Mouse (Mus musculus) right cerebral cortex, adult 2 months (tissue): ENCODE measurements around the gene Hmx2.

Source experiments
- DNase-seq, 2 experiments: peaks; one replicate each; pipeline ENCODE4 v3.0.0; 2021 to 2022; ENCODE audit warnings: low spot score in 2 of 2

The Hmx2 gene

DNA sequence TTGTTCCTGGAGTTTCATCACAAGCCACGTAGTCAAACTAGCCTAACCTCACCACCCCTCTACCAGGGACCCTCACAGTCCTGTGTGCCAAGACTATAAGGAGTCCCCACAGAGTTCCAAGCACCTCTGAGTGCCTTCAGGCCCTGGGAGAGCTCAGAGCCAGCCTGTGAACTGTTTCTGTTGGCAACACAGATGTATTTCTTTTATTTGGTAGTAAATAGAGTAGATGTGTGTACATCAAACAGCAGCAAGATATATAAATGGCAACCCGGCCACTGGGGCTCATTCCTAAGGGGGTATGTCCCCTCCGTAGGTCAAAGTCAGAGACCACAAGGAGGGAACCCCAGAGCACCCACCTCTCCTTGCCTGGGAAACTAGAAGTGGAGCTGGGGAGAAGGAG, at the start of gene Hmx2:
Hmx2 (plus strand) TSS at position 301 of the 400 bp plus-strand sequence.
- no peak for DNase-seq

DNA sequence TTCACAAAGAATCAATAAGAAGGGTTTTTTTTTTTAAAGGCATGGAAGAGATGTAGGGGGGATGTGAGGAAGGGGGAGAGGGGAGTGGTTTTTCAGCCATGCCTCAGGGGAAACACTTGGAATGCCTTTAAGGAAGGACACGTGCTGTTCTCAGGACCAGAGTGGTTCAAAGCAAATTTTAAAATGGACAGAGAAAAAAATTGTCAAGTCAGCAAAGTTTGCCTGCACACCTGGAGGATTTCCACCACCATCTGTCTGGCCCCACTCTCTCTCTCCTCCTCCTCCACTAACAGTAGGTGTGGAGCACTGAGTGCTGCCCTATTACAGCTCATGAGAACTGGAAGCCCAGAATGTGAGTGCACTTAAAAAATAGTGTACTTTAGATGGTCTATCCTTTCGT, 44.8 kb upstream of the Hmx2 start:
- DNase-seq = no peak

DNA sequence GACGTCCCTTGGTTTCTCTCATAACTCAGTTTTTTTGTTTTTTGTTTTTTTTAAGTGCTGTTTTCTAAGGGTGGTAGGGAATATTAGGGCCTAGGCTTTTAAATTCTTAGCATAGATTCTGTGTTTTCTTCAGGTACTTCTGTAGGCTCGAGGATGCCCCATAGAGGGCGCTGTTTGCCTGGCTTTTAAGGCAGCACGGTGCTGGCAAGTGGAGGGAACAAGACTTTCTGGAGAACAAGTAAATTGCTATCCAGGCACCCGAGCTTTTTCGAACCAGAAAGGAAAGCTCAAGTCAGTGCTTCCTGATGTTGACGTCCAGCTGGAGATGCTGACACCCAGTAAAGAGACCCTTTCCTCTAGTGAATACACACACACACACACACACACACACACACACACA, 8.6 kb upstream of the Hmx2 start:
- peak; percentile 88 for DNase-seq

DNA sequence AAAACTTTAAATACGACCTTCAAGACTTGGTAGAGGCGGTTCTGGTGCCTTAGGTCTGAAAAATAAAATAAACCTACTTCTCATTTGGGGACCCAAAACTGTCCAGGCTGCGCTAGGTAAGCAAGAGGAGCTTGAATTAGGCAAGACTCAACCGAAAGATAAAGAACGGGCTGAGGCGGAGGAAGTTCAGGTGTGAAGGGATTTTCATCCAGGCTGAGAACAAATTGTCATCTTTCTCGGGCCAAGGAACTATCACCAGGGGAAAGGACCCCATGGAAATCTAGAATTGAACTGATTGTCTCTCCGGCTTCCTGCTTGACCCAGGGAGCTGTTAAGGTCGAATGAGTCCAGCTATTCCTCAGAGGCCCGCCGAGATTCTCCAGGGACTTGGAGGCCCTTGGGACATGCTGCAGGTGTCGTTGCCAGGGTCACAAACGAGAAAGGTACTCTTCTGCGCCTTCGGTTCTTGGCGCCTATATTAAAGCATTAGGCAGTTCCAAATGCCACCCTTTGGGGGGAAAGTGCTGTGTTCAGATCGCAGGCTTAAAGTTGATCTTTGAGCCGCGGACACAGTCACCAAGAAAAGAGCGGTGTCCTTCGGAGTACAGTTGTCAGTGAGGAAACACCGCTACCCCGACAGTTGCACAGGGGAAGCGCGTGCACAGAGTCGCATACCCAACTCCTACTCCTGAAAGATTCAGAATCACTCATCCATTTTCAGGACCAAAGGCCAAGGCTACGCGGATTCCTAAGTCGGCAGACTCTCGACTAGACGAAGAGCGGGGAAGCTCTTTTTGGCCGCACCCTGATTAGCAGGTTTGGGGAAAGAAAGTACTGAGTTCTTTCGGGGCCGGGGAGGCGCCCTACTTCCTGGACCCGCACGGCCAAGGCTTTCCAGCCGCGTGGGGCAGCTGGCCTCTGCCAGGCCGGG, 7.1 kb upstream of the Hmx2 start:
- DNase-seq = no peak

DNA sequence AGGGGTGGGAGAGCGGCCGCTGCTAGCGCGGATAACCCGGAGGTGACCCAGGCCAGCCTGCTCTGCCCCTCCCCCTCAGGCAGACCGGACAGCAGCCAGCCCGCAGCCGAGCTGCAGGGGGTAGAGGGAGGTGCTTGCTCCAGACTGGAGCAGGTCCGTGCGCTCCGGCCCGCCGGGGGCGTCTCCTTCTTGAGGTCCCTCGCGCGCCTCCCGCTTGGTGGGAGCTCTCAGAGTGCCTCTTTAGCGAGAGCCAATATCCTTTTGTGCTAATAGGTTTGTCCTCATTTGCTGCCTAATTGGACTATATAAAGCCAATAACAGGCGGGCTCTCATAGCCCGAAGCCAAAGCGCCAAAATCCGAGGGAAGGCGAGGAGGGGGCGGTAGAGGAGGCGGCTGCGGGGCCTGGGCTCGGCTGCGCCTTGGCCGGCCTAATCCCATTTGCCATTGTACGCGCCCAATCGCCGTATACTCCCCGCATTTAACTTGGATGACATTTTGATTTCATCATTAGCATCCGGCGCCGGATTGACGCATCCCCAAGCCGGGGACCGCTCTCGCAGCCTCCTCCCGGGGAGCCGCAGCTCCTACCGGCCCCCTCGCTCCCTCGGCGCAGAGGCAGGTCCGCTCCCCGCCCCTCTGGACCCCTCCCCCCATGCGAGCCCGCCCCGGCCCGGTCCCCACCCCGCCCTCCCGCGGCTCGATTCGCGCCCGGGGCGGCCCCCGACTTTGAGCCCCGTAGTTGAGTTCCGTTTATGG, 6.3 kb upstream of the Hmx2 start, which contains the start of gene Hmx3:
Hmx3 (plus strand) TSS at position 753 of the 757 bp plus-strand sequence.
- no peak for DNase-seq

DNA sequence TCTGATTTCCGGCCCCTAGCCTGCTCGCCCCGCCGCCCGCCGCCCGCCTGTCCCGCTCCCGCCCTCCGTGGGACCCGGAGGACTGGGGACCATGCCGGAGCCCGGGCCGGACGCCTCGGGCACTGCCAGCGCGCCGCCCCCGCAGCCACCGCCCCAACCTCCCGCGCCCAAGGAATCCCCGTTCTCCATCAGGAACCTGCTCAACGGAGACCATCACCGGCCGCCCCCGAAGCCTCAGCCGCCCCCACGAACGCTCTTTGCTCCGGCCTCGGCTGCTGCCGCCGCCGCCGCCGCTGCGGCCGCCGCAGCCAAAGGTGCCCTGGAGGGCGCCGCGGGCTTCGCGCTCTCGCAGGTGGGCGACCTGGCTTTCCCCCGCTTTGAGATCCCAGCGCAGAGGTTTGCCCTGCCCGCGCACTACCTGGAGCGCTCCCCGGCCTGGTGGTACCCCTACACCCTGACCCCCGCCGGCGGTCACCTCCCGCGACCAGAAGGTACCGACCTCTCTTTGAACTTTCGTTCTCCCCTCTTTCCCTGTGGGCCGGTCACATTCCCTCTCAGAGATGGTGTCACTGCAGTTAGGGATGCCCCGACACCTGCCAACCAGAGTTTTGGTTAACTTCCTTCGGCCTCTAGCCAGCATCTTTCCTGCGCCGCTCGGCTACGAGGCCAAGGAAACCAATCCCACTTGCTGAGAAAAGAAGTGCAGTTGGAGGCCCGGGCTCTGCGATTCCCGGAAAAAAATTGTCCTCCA, 5.5 kb upstream of the Hmx2 start:
- DNase-seq = no peak

DNA sequence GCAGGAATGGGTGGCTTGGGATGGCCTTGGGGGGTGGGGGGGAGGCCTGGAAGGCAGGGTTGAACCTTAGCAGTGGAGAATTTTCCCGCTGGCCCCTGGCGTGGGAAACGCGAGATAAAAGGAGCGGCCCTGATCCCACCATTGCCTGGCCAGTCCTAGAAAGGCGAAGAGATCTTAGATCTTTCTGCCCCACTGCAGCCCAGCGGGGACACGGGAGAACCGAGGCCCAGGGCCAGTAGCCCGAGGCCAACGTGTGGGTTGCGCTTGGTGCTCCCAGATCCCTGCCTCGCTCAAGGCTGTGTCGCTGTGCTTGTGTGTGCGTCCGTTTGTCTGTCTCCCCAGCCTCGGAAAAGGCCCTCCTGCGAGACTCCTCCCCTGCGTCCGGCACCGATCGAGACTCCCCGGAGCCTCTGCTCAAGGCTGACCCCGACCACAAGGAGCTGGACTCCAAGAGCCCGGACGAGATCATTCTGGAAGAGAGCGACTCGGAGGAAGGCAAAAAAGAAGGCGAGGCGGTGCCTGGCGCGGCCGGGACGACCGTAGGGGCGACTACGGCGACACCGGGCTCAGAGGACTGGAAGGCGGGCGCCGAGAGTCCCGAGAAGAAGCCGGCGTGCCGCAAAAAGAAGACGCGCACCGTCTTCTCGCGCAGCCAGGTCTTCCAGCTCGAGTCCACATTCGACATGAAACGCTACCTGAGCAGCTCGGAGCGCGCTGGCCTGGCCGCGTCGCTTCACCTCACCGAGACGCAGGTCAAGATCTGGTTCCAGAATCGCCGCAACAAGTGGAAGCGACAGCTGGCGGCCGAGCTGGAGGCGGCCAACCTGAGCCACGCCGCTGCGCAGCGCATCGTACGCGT, 4.7 kb upstream of the Hmx2 start:
- DNase-seq = no peak

DNA sequence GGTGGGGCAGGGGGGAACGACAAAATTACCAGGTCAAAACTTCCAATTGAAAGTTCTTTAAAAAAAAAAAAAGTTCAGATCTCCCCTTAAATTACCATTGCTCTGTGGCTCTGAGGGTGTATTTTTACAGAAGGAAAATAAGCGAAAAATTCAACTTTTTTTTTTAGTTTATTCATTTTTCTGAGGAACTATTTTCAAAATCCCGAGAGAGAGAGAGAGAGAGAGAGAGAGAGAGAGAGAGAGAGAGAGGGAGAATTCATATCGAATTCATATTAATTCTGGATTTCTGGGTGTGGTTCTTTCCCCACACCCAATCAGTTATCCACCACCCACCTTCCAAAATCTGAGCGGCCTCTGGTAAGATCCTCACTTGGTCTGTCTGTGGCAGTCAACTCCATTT, 3.7 kb upstream of the Hmx2 start:
- no peak for DNase-seq

DNA sequence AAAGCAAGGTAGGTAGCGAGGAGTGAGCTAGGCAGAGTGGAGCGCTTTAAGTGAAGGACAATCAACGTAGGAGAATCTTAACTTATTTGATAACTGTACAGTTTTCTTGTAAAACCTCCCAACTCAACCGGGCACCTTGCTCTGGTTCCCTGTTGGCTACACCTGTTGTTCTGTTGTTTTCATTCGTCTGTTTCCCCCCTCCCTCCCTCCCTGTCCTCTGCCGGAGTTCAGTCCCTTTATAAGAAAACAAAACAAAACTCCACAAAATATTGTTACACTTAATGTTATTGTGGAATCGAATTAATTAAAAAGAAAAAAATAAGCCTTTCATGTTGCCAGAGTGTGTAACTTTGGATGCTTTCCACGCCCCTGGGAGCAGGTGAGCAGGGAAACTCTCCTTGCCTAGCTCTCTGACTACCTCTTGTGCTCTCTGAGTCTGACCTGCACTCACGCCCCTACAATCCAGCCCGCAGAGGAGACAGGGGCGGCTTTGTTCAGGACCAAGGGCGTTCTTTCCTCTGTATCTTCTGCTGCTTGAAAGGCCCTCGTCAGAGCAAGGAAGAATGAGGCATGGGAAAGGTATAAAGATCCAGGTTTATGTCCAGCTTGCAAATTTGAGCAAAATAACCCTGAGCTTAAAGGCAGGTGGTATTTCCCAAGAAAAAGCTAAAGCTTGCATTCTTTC, 2.7 kb upstream of the Hmx2 start:
- no peak for DNase-seq

DNA sequence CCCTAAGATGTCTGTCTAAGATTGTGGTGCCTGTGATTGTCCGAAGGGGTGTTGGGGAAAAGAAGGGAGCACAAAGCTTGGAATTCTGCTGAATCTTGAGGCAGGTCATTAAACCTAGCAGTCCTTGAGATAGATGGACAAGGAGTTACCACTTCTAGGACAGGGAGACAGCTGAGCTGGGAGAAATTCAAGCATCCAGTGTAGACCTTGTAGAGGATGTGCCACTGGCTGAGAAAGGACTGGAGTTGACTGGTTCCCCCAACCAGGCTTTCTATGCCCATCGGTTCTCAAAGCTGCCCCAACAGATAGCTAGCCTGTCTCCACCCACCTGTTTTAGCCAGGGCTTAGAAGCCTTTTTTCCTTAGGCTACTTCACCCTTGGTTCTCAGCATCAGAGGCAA, 2.1 kb upstream of the Hmx2 start:
- DNase-seq = no peak

DNA sequence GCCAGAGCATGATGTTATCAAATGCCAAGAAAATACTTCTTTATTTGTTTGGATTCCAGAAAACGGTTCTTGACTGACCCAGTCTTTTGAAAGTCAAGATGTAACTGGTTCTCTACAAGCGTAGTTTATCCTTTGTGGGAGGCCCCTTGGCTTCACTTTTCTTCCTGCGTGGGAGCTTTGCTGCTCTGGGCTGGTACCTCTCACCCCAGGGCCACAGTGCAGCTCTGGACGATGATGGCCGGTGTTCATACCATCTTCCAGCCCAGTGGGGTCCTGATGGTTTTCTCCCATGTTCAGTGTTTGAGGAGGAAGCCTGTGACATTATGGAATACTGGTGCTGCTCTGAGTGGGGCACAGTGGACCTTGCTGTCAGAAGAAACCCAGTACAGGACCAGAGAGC, 1.1 kb upstream of the Hmx2 start:
- no peak for DNase-seq

DNA sequence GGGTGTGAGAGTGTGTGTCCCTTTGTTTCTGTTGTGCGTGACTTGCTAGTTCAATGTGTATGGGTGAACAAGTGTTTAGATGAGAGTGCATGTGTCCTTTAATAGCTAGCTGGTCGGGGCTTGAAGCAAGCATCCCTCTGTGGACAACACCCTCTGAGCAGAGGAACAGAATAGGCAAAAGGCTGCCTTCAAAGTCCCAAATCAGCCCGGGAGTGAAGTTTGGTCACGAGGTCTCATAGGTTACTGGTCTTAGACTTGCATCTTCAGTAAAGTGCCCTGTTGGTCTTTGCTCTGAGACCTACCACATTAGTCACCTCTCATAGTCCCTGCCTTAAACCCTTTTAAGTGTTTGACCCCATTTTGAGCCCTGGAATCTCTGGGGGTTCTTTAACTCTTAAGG, 2.9 kb downstream of the Hmx2 start:
- DNase-seq = no peak

DNA sequence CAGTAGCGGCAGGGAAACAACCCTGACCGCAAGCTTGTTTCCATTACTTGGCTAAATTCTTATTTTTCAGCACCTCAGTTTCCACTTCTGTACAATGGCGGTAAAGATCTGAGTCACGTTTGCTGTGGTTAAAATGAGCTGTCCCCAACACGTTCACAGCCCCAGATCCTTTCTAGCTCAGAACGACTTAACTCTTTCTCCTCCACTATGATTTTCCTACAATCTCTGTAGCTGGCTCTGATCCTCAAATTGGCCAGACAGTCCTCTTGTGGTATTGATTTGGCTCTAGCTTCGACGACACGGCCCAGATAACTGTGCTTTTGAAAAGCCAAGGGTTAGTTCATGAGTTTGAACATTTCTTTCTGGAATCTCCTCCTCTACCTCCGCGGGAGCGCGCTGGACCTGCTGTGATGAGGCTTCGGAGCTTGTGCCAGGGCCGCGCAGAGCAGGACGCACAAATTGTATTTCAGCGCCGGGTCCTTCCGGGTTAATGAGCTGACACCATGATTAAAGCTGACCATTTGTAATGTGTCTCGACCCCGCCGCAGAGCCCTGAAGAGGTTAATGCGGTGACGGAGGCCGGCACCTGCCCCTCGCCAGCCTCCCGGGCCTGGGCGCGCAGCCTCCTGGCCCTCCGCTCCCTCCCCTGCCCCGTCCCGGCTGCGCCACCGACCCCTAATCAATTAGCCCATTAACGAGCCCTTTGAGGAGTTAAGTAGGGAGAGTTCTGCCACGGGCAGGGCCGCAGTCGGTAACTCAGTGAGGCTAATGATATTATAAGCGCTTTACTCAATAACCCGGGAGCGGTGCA, 3.6 kb downstream of the Hmx2 start:
- DNase-seq = no peak

DNA sequence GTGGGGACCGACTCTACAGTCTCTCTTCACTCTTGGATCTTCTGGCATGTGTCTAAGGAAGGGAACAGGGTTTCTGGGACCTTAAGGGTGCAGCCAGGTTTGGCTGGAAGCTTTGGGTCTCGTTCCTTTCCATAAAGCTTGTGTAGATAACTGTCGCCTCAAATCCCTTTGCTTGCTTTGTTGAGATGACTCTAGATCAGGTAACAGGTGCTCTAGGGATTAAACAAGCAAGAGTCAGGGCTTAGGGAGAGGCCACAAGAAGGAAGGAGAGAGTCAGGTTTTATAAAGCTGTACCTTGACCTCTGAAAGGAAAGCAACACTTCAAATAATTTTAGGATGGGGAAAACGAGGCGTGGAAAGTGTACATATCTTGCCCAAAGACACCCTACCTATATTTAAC, 4.2 kb downstream of the Hmx2 start:
- DNase-seq = no peak

DNA sequence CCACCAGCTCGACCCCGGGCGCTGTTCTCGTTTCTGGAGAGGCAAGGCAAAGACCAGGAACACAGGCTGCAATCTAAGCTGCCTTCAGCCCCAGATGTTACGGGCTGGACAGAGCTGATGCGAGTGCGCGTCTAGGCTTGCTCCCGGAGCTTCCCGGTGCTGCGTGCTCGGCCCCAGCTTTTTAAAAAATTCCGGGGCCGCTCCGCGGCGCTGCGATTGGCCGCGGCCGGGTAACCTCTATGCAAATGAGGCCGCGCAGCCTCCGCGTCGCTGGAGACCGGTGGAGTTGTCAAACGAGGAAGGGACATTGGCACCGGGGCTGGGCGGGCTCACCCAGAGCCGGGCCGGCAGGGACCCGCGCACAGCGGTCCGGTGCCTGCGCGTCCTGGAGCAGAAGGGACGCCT, 5.2 kb downstream of the Hmx2 start:
- no peak for DNase-seq

DNA sequence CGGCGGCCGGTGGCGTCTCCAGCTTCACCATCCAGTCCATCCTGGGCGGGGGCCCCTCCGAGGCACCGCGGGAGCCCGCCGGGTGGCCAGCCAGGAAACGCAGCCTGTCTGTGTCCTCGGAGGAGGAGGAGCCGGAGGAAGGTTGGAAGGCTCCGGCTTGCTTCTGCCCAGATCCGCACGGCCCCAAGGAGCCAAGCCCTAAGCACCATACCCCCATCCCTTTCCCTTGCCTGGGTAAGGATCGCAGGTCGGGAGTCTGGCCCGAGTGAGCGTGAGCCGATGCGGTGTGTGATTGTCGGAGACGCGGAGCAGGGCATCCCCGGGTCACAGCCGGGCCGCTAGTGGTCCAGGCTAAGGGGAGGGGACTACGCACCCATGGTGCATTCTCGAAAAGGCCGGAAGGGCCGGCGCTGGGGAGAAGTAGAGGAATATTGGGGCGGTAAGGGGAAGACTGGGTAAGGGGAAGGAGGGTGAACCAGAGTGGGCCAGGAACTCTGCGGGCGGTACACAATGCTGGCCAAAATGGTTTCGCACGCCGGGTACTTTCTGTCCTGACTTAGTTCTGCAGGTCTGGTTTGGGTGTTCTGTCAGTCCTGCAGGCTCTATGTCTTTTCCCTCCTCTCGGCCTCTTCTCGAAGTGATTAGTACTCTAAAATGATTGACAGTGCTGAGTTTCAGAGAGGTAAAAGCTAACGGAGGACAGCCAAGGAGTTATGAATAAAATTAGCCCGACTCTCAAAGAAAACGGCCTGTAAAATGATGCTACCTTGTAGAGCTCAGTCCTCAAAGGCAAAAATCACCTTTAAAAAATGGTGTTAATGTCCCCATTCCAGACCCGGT, 6.0 kb downstream of the Hmx2 start:
- no peak for DNase-seq

DNA sequence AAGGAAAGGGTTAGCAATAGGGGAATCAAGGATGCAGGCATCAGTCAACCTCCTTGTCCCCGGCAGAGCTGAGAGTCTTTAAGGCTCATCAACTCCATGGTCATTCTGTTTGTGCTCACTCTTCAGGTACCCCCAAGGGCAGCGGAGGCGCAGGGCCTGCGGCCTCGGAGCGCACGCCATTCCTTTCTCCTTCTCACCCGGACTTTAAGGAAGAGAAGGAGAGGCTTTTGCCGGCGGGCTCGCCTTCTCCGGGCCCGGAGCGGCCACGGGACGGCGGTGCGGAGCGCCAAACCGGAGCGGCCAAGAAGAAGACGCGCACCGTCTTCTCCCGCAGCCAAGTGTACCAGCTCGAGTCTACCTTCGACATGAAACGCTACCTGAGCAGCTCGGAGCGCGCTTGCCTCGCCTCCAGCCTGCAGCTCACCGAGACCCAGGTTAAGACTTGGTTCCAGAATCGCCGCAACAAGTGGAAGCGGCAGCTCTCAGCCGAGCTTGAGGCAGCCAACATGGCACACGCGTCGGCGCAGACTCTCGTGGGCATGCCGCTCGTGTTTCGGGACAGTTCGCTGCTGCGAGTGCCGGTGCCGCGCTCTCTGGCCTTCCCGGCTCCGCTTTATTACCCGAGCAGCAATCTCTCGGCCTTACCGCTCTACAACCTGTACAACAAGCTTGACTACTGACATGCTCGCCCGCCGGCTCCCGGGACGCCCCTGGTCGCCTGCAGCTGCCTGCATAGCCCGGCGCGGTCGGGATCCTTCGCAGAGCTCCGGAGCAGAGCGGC, 6.9 kb downstream of the Hmx2 start:
- no peak for DNase-seq

DNA sequence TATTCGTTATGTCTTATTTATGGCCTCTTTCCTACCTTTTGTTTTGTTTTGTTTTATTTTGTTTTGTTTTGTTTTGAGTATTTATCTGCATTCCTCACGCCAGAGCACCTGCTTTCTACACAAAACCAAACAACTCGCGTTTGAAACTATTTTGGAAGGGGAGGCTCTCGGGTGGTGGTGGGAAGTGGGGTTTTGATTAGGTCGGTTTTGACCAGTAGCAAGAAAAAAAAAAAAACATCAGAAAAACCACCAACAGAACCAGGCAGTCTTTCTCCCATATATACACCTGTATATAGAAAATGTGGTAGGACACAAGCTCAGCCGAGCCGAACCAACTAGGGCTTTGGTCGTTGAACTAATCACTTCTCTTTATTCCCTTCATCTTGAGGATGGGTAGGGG, 7.5 kb downstream of the Hmx2 start:
- no peak for DNase-seq
